Mouse (Mus musculus) embryonic facial prominence, embryonic 12.5 days (tissue): Measurements from ENCODE around the gene Nelfb. TPM values are rescaled to one million over a fixed set of nuclear protein-coding genes. Genes with fewer than 3 reads are reported as not detected.
A peak's percentile ranks its signal among the peaks of the same experiment; 100 is the strongest.
"Not testable (repeated sequence)": the region's sequence is repeated elsewhere in the genome, so short reads cannot be mapped to it uniquely, and the experiment has no call there.

ENCODE experiments used
- ATAC-seq: fragments of 200-750 bp; cut with Nextera tagmentation; 2 replicates; pipeline ENCODE4 v1.8.0; 2017; ENCODE audit not compliant: insufficient number of reproducible peaks, insufficient read depth, low FRiP score, low TSS enrichment
- H3K27ac ChIP-seq: fragments of 300-500 bp; sonication (generic); 2 replicates; pipeline ENCODE4 v1.5.1; 2016; ENCODE audit warnings: mild to moderate bottlenecking
- H3K27me3 ChIP-seq: fragments of 300-500 bp; sonication (generic); 2 replicates; pipeline ENCODE4 v1.6.1; 2016; ENCODE audit warnings: mild to moderate bottlenecking, moderate library complexity
- H3K36me3 ChIP-seq: fragments of 300-500 bp; sonication (generic); 2 replicates; pipeline ENCODE4 v1.6.1; 2016; ENCODE audit warnings: mild to moderate bottlenecking
- H3K4me1 ChIP-seq: fragments of 300-500 bp; sonication (generic); 2 replicates; pipeline ENCODE4 v1.6.1; 2016
- H3K4me2 ChIP-seq: fragments of 300-500 bp; sonication (generic); replicated peaks from 2 replicates; pipeline ENCODE4 v1.6.1; 2016; ENCODE audit warnings: mild to moderate bottlenecking, moderate library complexity
- H3K4me3 ChIP-seq: fragments of 300-500 bp; sonication (generic); 2 replicates; pipeline ENCODE4 v1.5.1; 2016; ENCODE audit warnings: mild to moderate bottlenecking
- H3K9ac ChIP-seq: fragments of 300-500 bp; sonication (generic); 2 replicates; pipeline ENCODE4 v1.6.1; 2016; ENCODE audit warnings: mild to moderate bottlenecking, moderate library complexity
- H3K9me3 ChIP-seq: fragments of 300-500 bp; sonication (generic); 2 replicates; pipeline ENCODE4 v1.6.1; 2016; ENCODE audit warnings: mild to moderate bottlenecking, moderate library complexity
- WGBS: fragments of 180-500 bp; shearing (Covaris S2); methylation state at CpG from one replicate; pipeline ENCODE4 v1.1.7; 2016; 5-methylcytosine and 5-hydroxymethylcytosine counted together
- polyA plus RNA-seq: library from polyadenylated mRNA; unstranded; fragments of >200 nt; fragmentation: Nextera tagmentation; extraction: Ambion mirVana; gene quantifications from 2 replicates; pipeline ENCODE4 v1.2.1, GENCODE M21; 2016

Gene Nelfb
- polyA plus RNA-seq: 119 and 121 TPM in 2 replicates

GRCm38 (mm10) chr2:25211121-25211670 lies at the start of gene Nelfb:
Gene Nelfb (minus strand): TSS chr2:25211489.
- H3K27me3 ChIP-seq: no peaks in the 10 kb centered on the region
- H3K9ac ChIP-seq: peak within 1 kb of the TSS; percentile 85
- peak within 1 kb of the TSS; percentile 92 for H3K4me2 ChIP-seq
- H3K27ac ChIP-seq: peak within 1 kb of the TSS; percentile 87
- peak within 1 kb of the TSS; percentile 86 for H3K4me3 ChIP-seq
- whole genome bisulfite sequencing: under 1% methylated on average over 44 of the region's 44 CpGs
- peaks cover 11% of the 10 kb centered on the region for H3K4me1 ChIP-seq
- no peaks in the 10 kb centered on the region for H3K9me3 ChIP-seq
- ATAC-seq: peak; percentile 81
- H3K36me3 ChIP-seq: peaks cover 18% of the 10 kb centered on the region

DNA sequence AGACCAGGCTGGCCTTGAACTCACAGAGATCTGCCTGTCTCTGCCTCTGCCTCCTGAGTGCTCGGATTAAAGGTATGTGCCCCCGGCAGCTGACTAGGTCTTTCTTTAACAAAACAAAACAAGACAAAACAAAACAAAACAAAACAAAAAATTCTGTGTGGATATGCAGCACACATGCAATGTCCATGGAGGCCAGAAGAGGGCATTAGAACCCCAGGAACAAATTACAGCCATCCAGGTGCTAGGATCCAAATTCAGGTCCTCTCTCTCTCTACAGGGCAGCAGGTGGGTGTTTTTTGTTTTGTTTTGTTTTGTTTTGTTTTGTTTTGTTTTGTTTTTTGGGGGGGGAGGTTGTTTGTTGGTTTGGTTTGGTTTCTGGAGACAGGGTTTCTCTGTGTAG lies 47.6 kb upstream of the Nelfb start:
- ATAC-seq: no peak
- no peak overlapping the region for H3K27ac ChIP-seq
- no peaks in the 10 kb centered on the region for H3K36me3 ChIP-seq
- H3K9me3 ChIP-seq: no peaks in the 10 kb centered on the region
- WGBS: 55% methylated on average over 2 of the region's 2 CpGs
- peaks cover 23% of the 10 kb centered on the region for H3K4me1 ChIP-seq
- no peak overlapping the region for H3K4me2 ChIP-seq
- H3K4me3 ChIP-seq: no peak overlapping the region
- no peak overlapping the region for H3K9ac ChIP-seq
- H3K27me3 ChIP-seq: peaks cover 11% of the 10 kb centered on the region

GRCm38 (mm10) chr2:25257250-25257649 lies 46.0 kb upstream of the Nelfb start:
- not testable (repeated sequence) for ATAC-seq, H3K9me3 ChIP-seq, H3K36me3 ChIP-seq, H3K4me3 ChIP-seq, H3K27ac ChIP-seq, H3K4me2 ChIP-seq, H3K27me3 ChIP-seq, H3K9ac ChIP-seq
- peaks cover 14% of the 10 kb centered on the region for H3K4me1 ChIP-seq
- WGBS: 90% methylated on average over 5 of the region's 5 CpGs

- H3K4me3 ChIP-seq: peak overlapping the region; percentile 98
- 59% methylated on average over 12 of the region's 12 CpGs for WGBS
- H3K9ac ChIP-seq, H3K27me3 ChIP-seq, H3K36me3 ChIP-seq, H3K9me3 ChIP-seq, ATAC-seq, H3K27ac ChIP-seq: not testable (repeated sequence)
- peak overlapping the region; percentile 97 for H3K4me2 ChIP-seq
- peaks cover 14% of the 10 kb centered on the region for H3K4me1 ChIP-seq
These were observed 45.3 kb upstream of the Nelfb start for GRCm38 (mm10) chr2:25256443-25257109.

DNA sequence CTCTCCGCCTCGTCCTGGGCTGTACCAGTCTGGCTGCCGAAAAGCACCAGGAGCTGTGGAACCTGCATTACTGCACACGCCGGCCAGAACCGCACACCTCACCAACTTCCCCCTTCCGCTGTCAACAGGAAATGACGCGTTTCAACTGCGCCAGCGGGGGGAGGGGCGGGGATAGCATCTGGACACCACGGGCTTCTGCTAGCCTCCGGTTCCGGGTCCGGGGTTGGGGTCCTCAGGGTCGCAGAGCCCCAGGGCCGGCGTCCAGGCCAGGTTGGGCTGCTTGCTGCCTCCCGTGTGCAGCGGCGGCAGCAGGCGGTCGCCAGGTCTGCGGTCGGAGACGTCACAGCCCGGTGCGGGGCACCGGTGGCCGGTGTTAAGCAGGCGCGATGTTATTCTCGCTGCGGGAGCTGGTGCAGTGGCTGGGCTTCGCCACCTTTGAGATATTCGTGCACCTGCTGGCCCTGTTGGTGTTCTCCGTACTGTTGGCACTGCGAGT lies 44.0 kb upstream of the Nelfb start, which contains the start of gene Tmem203:
Gene Tmem203, plus strand, starts transcription at position 156 of the 496 bp plus-strand sequence.
- Histone ChIP-seq H3K36me3 (peaks cover 5% of the 10 kb centered on the region), H3K4me2 (peak within 1 kb of the TSS; percentile 97), H3K27me3 (no peaks in the 10 kb centered on the region), H3K27ac (peak within 1 kb of the TSS; percentile 74), H3K9me3 (no peaks in the 10 kb centered on the region), H3K4me1 (peaks cover 14% of the 10 kb centered on the region), H3K9ac (peak within 1 kb of the TSS; percentile 87), H3K4me3 (peak within 1 kb of the TSS; percentile 98)
- under 1% methylated on average over 39 of the region's 39 CpGs for WGBS
- ATAC-seq: peak; percentile 58

DNA sequence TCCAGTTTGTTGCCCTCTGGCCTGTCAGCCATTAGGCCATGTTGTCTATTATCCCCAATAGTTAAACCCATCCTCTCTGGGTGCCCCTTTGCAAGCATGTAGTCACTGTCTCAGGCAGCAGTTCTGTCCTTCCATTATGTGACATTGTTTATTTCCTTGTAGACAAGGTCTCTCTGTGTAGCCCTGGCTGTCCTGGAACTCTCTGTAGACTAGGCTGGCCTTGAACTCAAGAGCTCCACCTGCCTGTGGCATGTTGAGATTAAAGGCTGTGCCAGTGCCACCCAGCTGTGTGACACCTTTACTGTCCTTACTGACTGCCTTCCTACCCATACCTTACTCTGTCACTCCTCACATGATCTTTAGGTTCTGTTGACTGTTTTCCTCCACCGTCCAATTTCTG lies 41.0 kb upstream of the Nelfb start:
- Histone ChIP-seq H3K9me3 (no peaks in the 10 kb centered on the region), H3K4me1 (peaks cover 14% of the 10 kb centered on the region), H3K27ac (no peak overlapping the region), H3K36me3 (peaks cover 34% of the 10 kb centered on the region), H3K4me3 (no peak overlapping the region), H3K9ac (no peak overlapping the region), H3K27me3 (no peaks in the 10 kb centered on the region), H3K4me2 (no peak overlapping the region)
- WGBS: 83% methylated on average over 1 of the region's 1 CpGs
- ATAC-seq: no peak

DNA sequence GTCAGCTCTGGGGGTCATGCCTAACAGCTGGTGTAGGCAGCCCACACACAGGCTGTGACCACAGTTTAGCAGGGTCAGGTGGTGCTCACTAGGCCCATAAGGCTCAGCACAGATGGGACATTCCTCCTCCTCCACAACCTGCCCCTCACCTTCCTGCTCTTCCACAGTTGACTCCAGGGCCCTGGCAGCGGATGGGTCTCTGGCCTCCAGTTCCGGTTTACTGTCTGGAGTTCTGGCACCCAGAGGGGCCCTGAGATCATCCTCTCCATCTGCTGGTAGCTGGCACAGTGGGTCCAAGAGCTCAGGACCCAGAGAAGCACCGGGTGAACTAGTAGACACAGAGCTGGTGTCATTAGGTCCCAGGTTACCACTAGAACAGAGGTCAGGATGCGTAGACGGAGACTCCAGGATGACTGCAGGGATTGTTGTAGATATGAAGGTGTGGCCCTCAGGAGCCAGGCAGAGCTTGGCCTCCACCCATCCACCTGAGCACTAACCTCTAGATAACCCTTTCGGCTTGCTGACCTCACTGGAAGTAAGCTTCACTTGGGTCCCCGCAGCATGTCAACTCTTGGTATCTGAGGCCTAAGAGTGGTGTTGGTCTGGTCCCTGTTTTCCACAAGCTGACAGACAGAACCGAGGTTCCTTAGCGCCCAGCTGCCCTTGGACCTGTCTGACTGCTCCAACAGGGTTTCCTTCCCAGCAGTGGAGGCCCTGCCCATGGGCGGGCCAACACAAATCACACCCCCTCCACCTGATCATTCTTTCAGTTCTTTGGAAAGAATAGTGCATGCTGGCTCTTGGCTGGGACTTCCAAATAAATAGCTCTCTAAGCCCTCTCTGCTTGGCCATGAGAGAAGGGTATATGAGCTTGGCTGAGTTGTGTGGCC lies 35.1 kb upstream of the Nelfb start, which contains the start of gene AL732309.1:
Gene AL732309.1, minus strand, starts transcription at position 681 of the 890 bp plus-strand sequence.
- Histone ChIP-seq H3K27me3 (peaks cover 28% of the 10 kb centered on the region), H3K36me3 (peaks cover 48% of the 10 kb centered on the region), H3K9ac (peak within 1 kb of the TSS; percentile 15; the same call in 1 of the 2 replicates), H3K4me1 (peaks cover 13% of the 10 kb centered on the region), H3K9me3 (no peaks in the 10 kb centered on the region), H3K4me2 (no peak within 1 kb of the TSS), H3K27ac (no peak within 1 kb of the TSS), H3K4me3 (no peak within 1 kb of the TSS)
- 93% methylated on average over 10 of the region's 10 CpGs for WGBS
- ATAC-seq: no peak

DNA sequence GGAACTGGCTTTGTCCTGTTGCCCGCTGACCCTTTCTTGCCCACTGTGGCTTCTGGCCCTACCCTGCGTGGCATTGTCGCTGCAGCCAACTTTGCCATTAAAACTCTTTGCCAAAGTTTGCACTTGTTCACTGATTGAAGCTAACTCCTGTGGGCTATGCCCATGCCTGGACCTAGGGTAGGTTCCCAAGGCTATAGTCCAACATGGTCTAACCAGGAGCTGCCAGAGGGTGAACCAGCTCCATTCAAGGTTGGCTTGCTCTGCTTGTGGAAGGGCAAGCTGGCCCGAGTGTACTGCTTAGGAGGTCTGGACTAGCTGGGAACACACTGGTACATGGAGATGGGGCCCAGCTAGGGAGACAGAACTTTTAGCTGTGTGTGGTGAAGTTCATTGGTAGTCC lies 32.9 kb upstream of the Nelfb start:
- peaks cover 22% of the 10 kb centered on the region for H3K4me1 ChIP-seq
- H3K9me3 ChIP-seq: no peaks in the 10 kb centered on the region
- H3K4me3 ChIP-seq: no peak overlapping the region
- H3K27ac ChIP-seq: no peak overlapping the region
- 89% methylated on average over 4 of the region's 4 CpGs for WGBS
- H3K36me3 ChIP-seq: peaks cover 33% of the 10 kb centered on the region
- no peak overlapping the region for H3K9ac ChIP-seq
- no peak overlapping the region for H3K4me2 ChIP-seq
- no peak for ATAC-seq
- peaks cover 34% of the 10 kb centered on the region for H3K27me3 ChIP-seq

GRCm38 (mm10) chr2:25243342-25243741 lies 32.1 kb upstream of the Nelfb start:
- ATAC-seq: no peak
- Histone ChIP-seq H3K9me3 (no peaks in the 10 kb centered on the region), H3K27ac (no peak overlapping the region), H3K4me2 (peak overlapping the region; percentile 98; the same call in 1 of the 2 replicates), H3K4me1 (peaks cover 22% of the 10 kb centered on the region), H3K4me3 (no peak overlapping the region), H3K27me3 (peaks cover 34% of the 10 kb centered on the region), H3K9ac (0 out of 2 replicates have a peak overlapping the region, but pooled peaks have one; percentile 52), H3K36me3 (peaks cover 25% of the 10 kb centered on the region)
- WGBS: 77% methylated on average over 8 of the region's 8 CpGs

GRCm38 (mm10) chr2:25242101-25242506 lies 30.8 kb upstream of the Nelfb start, which contains the start of the genes Rnf208 and Cysrt1:
Gene Rnf208 (plus strand): TSS chr2:25242255.
Gene Cysrt1 (minus strand): TSS chr2:25242452.
- H3K4me2 ChIP-seq: peak within 1 kb of the TSS; percentile 98
- H3K36me3 ChIP-seq: peaks cover 12% of the 10 kb centered on the region
- peaks cover 22% of the 10 kb centered on the region for H3K4me1 ChIP-seq
- H3K27ac ChIP-seq: 0 out of 2 replicates have a peak within 1 kb of the TSS, but pooled peaks have one; percentile 8
- under 1% methylated on average over 59 of the region's 59 CpGs for WGBS
- H3K9ac ChIP-seq: peak within 1 kb of the TSS; percentile 52
- no peaks in the 10 kb centered on the region for H3K9me3 ChIP-seq
- peaks cover 39% of the 10 kb centered on the region for H3K27me3 ChIP-seq
- H3K4me3 ChIP-seq: peak within 1 kb of the TSS; percentile 52
- no peak for ATAC-seq

DNA sequence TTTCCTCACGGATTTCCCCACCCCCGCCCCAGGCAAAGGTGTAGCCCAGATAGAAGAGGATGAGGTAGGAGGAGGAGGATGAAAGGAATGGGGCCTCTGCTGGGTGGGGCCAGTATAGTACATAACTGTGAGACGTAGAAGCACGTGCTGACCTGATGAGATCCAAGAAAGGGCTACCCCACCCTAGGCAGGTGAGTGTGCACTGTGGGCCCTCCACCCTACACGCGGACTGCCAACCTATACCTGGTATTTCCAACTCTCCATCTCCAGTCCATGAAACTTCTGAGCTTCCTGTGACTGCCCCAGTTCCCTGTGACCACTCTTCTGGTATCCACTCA lies 30.1 kb upstream of the Nelfb start:
- 0 out of 2 replicates have a peak, but pooled peaks have one; percentile 19 for ATAC-seq
- 21% methylated on average over 6 of the region's 6 CpGs for WGBS
- Histone ChIP-seq H3K27ac (no peak overlapping the region), H3K4me3 (peak overlapping the region; percentile 52), H3K4me1 (peaks cover 22% of the 10 kb centered on the region), H3K36me3 (peaks cover 11% of the 10 kb centered on the region), H3K27me3 (peaks cover 39% of the 10 kb centered on the region), H3K9me3 (no peaks in the 10 kb centered on the region), H3K9ac (no peak overlapping the region), H3K4me2 (peak overlapping the region; percentile 98)
